Mouse (Mus musculus): ENCODE measurements at regions not wholly inside any gene's neighbourhood (a gene's known extent, or its start where the extent isn't known, plus 50 kb on each side); places are given as distances from the start of the nearest gene placed in this dataset.

DNA sequence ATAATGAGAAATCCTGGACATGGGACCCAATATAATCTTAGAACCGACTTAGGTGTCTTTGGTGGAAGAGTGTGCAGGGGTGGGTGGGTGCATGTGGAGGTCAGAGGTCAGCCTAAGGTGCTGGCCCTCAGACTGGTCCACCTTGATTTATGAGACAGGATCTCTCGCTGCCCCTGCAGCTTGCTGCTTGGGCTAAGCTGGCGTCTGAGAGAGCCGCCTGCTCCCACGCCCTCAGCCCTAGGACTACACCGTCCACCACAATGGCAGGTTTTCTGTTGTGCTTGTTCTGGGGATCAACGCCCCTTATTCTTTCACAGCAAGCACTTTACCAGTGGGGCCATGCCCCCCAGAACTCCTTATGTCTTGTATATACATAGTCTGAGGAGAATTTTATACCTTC, 124.4 kb upstream of the Hs6st1 start:
- ATAC-seq: no peak
- WGBS: 77% methylated on average over 7 of the region's 7 CpGs

DNA sequence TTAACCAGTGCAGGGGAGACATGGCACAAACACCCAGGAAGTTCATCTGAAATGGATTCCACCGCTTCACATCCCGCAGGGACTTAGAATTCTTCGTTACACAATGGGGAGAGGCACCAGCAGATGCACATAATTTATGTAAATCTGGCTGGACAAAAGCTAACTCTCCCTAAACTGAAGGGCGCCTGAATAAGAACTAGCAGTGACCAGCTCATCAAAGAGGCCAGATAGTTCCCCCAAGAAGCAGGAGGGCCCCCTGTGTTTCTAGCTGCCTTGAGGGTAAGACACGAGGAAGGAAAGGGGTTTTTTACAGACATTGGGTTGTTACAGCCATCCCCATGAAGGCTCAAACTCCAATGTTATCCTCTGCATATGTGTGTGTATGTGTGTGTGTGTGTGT, 123.8 kb upstream of the Hs6st1 start:
- Histone ChIP-seq H3K4me3 (ENCODE audit: low read depth, low read length) (no peak overlapping the region), H3K4me2 (replicated peaks; ENCODE audit: low read depth, low read length) (no peak overlapping the region), H3K36me3 (ENCODE audit: insufficient read depth, low read length) (no peaks in the 10 kb centered on the region), H3K27ac (ENCODE audit: low read length) (no peak overlapping the region), H3K4me1 (ENCODE audit: insufficient read depth, low read depth, low read length) (peaks cover 5% of the 10 kb centered on the region; the same call in 1 of the 2 replicates), H3K9me3 (ENCODE audit: low read length) (no peaks in the 10 kb centered on the region), H3K9ac (replicated peaks; ENCODE audit: low read depth) (no peak overlapping the region), H3K27me3 (replicated peaks; ENCODE audit: insufficient read depth, low read length) (no peaks in the 10 kb centered on the region)
- TF ChIP-seq EP300 (IDR thresholded peaks at IDR 0.05) (no peak), CTCF (IDR thresholded peaks at IDR 0.05) (no peak)
- DNase-seq (ENCODE audit: low spot score) (no peak), ATAC-seq (no peak)
- 81% methylated on average over 5 of the region's 5 CpGs for WGBS

More for the DNA sequence above, 124.4 kb upstream of the Hs6st1 start:
- no peak for DNase-seq (ENCODE audit: low spot score)
- TF ChIP-seq EP300 (IDR thresholded peaks at IDR 0.05): no peak
- TF ChIP-seq CTCF (IDR thresholded peaks at IDR 0.05): no peak
- no peaks in the 10 kb centered on the region for H3K27me3 ChIP-seq (replicated peaks; ENCODE audit: insufficient read depth, low read length)
- no peaks in the 10 kb centered on the region for H3K36me3 ChIP-seq (ENCODE audit: insufficient read depth, low read length)
- no peak overlapping the region for H3K27ac ChIP-seq (ENCODE audit: low read length)
- no peak overlapping the region for H3K4me2 ChIP-seq (replicated peaks; ENCODE audit: low read depth, low read length)
- H3K4me3 ChIP-seq (ENCODE audit: low read depth, low read length): no peak overlapping the region
- no peaks in the 10 kb centered on the region for H3K9me3 ChIP-seq (ENCODE audit: low read length)
- H3K4me1 ChIP-seq (ENCODE audit: insufficient read depth, low read depth, low read length): peaks cover 5% of the 10 kb centered on the region; the same call in 1 of the 2 replicates
- H3K9ac ChIP-seq (replicated peaks; ENCODE audit: low read depth): no peak overlapping the region

DNA sequence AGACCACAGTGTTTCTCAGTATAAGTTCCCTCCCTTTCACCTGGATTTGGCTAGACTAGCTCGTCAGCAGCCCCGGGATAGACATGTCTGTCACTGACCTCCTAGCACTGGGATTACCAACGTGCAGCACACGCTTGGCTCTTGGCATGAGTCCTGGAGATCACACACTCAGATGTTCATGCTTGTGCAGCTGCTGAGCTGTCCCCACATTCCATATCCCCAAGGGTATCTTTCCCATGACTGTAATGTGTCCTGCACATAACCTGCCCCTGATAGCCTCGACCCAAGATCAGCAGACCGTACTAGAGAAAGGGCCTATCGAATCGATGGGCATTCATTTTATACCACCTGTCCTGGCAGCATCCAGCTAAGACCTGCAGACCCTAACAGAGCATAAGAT, 123.4 kb upstream of the Hs6st1 start:
- Histone ChIP-seq H3K27ac (ENCODE audit: low read length) (no peak overlapping the region), H3K9me3 (ENCODE audit: low read length) (no peaks in the 10 kb centered on the region), H3K4me2 (replicated peaks; ENCODE audit: low read depth, low read length) (no peak overlapping the region), H3K4me3 (ENCODE audit: low read depth, low read length) (no peak overlapping the region), H3K36me3 (ENCODE audit: insufficient read depth, low read length) (no peaks in the 10 kb centered on the region), H3K27me3 (replicated peaks; ENCODE audit: insufficient read depth, low read length) (no peaks in the 10 kb centered on the region), H3K9ac (replicated peaks; ENCODE audit: low read depth) (no peak overlapping the region), H3K4me1 (ENCODE audit: insufficient read depth, low read depth, low read length) (peaks cover 5% of the 10 kb centered on the region; the same call in 1 of the 2 replicates)
- 76% methylated on average over 8 of the region's 8 CpGs for WGBS
- ATAC-seq (no peak), DNase-seq (ENCODE audit: low spot score) (no peak)
- TF ChIP-seq CTCF (IDR thresholded peaks at IDR 0.05): no peak
- no peak for TF ChIP-seq EP300 (IDR thresholded peaks at IDR 0.05)

DNA sequence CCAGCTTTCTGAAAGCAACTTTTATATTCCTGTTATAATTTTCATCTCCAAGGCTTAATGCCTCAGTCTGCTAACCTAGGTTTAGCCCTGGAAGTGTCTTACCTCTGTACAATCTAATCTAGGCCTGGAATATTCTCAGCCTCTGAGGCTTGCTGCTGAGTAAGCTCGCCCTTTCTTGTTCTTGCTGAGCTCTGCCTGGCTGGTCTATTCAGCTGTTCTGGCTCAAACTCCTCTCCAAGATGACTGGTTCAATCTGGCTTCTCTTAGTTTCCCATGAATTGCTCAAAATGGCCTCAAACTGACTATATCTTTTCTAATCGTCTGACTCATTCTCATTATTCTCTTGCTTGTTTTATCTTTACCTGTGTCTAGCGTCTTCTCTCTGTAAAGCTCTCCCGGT, 122.6 kb upstream of the Hs6st1 start:
- Histone ChIP-seq H3K27ac (ENCODE audit: low read length) (no peak overlapping the region), H3K4me3 (ENCODE audit: low read depth, low read length) (no peak overlapping the region), H3K9me3 (ENCODE audit: low read length) (no peaks in the 10 kb centered on the region), H3K9ac (replicated peaks; ENCODE audit: low read depth) (no peak overlapping the region), H3K36me3 (ENCODE audit: insufficient read depth, low read length) (no peaks in the 10 kb centered on the region), H3K27me3 (replicated peaks; ENCODE audit: insufficient read depth, low read length) (no peaks in the 10 kb centered on the region), H3K4me1 (ENCODE audit: insufficient read depth, low read depth, low read length) (peaks cover 5% of the 10 kb centered on the region; the same call in 1 of the 2 replicates), H3K4me2 (replicated peaks; ENCODE audit: low read depth, low read length) (no peak overlapping the region)
- no peak for TF ChIP-seq CTCF (IDR thresholded peaks at IDR 0.05)
- TF ChIP-seq EP300 (IDR thresholded peaks at IDR 0.05): no peak
- no peak for DNase-seq (ENCODE audit: low spot score)
- 77% methylated on average over 4 of the region's 4 CpGs for WGBS
- no peak for ATAC-seq

DNA sequence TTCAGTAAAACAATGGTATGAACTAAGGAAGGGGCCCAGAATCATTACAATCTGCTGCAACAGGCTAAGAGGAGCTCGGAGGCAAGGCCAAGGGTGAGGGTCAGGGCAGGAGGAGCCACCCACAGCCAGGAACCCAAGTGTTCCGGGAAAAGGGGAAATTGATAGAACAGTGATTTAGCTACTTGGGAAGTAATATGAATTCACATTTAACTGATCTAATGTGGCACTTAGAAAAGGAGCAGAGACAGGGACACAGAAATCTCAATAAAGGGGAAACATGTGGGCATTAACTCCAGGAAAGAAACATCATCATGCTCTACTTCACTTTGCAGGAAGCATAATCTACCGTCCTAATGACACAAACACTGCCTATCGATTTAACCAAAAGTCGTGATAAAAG, 120.1 kb upstream of the Hs6st1 start:
- no peaks in the 10 kb centered on the region for H3K4me1 ChIP-seq (ENCODE audit: insufficient read depth, low read depth, low read length)
- no peaks in the 10 kb centered on the region for H3K36me3 ChIP-seq (ENCODE audit: insufficient read depth, low read length)
- no peak overlapping the region for H3K9ac ChIP-seq (replicated peaks; ENCODE audit: low read depth)
- WGBS: 54% methylated on average over 5 of the region's 5 CpGs
- H3K27me3 ChIP-seq (replicated peaks; ENCODE audit: insufficient read depth, low read length): no peaks in the 10 kb centered on the region
- no peak overlapping the region for H3K27ac ChIP-seq (ENCODE audit: low read length)
- no peak for ATAC-seq
- DNase-seq (ENCODE audit: low spot score): no peak
- no peak overlapping the region for H3K4me3 ChIP-seq (ENCODE audit: low read depth, low read length)
- H3K9me3 ChIP-seq (ENCODE audit: low read length): no peaks in the 10 kb centered on the region
- TF ChIP-seq CTCF (IDR thresholded peaks at IDR 0.05): no peak
- no peak for TF ChIP-seq EP300 (IDR thresholded peaks at IDR 0.05)
- no peak overlapping the region for H3K4me2 ChIP-seq (replicated peaks; ENCODE audit: low read depth, low read length)

DNA sequence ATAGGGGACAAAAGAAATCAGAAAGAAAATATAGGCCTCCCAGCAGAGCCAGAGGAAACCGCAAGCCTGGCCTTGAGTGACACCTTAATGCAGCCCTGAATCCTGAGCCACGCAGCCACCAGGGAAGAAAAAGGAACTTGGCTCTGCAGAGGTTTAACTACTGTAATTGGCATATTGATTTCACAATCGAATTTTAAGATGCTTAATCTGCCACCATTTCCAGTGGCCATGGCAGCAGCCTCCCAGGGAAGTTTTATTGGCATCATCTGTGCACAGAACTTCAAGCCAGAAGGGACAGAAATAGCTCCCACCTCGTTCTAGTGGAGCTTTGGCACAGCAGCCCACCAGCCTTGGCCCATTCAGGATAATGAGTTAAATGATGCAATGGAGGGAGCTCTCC, 117.1 kb upstream of the Hs6st1 start:
- H3K27me3 ChIP-seq (replicated peaks; ENCODE audit: insufficient read depth, low read length): no peaks in the 10 kb centered on the region
- TF ChIP-seq CTCF (IDR thresholded peaks at IDR 0.05): no peak
- TF ChIP-seq EP300 (IDR thresholded peaks at IDR 0.05): no peak
- no peaks in the 10 kb centered on the region for H3K4me1 ChIP-seq (ENCODE audit: insufficient read depth, low read depth, low read length)
- no peaks in the 10 kb centered on the region for H3K36me3 ChIP-seq (ENCODE audit: insufficient read depth, low read length)
- H3K27ac ChIP-seq (ENCODE audit: low read length): no peak overlapping the region
- H3K9me3 ChIP-seq (ENCODE audit: low read length): no peaks in the 10 kb centered on the region
- H3K4me2 ChIP-seq (replicated peaks; ENCODE audit: low read depth, low read length): no peak overlapping the region
- no peak overlapping the region for H3K4me3 ChIP-seq (ENCODE audit: low read depth, low read length)
- WGBS: 64% methylated on average over 4 of the region's 4 CpGs
- H3K9ac ChIP-seq (replicated peaks; ENCODE audit: low read depth): no peak overlapping the region
- ATAC-seq: no peak
- no peak for DNase-seq (ENCODE audit: low spot score)

DNA sequence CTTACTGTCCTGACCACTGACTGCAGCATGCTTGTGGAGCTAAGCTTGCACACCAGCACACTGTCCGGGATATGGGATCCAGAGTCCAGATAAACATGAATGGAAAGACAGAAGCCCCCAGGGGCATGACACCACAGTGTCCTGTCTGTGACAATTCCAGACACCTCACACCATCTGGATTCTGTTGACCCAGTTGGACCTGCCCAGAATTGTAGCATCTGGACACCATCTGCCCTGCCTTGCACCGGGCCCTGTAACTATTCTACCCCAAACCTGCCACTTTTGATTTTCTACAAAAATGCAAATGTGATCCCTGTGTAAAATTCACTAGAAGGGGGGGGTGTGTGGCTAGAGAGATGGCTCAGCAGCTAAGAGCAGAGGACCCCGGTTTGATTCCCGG, 114.5 kb upstream of the Hs6st1 start:
- WGBS: 80% methylated on average over 4 of the region's 4 CpGs

More for the DNA sequence above, 114.5 kb upstream of the Hs6st1 start:
- H3K4me1 ChIP-seq (ENCODE audit: insufficient read depth, low read depth, low read length): no peaks in the 10 kb centered on the region
- no peak overlapping the region for H3K4me2 ChIP-seq (replicated peaks; ENCODE audit: low read depth, low read length)
- ATAC-seq (no peak), DNase-seq (ENCODE audit: low spot score) (no peak)
- H3K9ac ChIP-seq (replicated peaks; ENCODE audit: low read depth): no peak overlapping the region
- TF ChIP-seq CTCF (IDR thresholded peaks at IDR 0.05) (no peak), EP300 (IDR thresholded peaks at IDR 0.05) (no peak)
- H3K36me3 ChIP-seq (ENCODE audit: insufficient read depth, low read length): no peaks in the 10 kb centered on the region
- H3K27ac ChIP-seq (ENCODE audit: low read length): no peak overlapping the region
- H3K9me3 ChIP-seq (ENCODE audit: low read length): no peaks in the 10 kb centered on the region
- H3K4me3 ChIP-seq (ENCODE audit: low read depth, low read length): no peak overlapping the region
- no peaks in the 10 kb centered on the region for H3K27me3 ChIP-seq (replicated peaks; ENCODE audit: insufficient read depth, low read length)
